Mouse (Mus musculus): Measurements from ENCODE around the gene Stx7. TPM values are rescaled to one million over a fixed set of nuclear protein-coding genes. Genes with fewer than 3 reads are reported as not detected.

Stx7 gene
- polyA plus RNA-seq, 1 experiment from 2014 or later, result 275 TPM

- no peak; the same call in 1 of the 2 replicates for ATAC-seq
- no peaks in the 10 kb centered on the region for H3K9me3 ChIP-seq (replicated peaks; ENCODE audit: control insufficient read depth, low read length)
- H3K27me3 ChIP-seq (replicated peaks; ENCODE audit: control insufficient read depth, insufficient read depth, low read length), result no peaks in the 10 kb centered on the region
- no peak overlapping the region for H3K4me2 ChIP-seq (ENCODE audit: low read length)
- peak; percentile 55 for DNase-seq (ENCODE audit: low spot score)
- no peaks in the 10 kb centered on the region for H3K4me1 ChIP-seq (ENCODE audit: control insufficient read depth, insufficient read depth, low read length)
- H3K36me3 ChIP-seq (ENCODE audit: control insufficient read depth, insufficient read depth, low read length), result peaks cover 14% of the 10 kb centered on the region
- no peak overlapping the region for H3K9ac ChIP-seq (ENCODE audit: low read length)
- H3K4me3 ChIP-seq (ENCODE audit: low read depth, low read length), result no peak overlapping the region
- 78% methylated on average over 1 of the region's 1 CpGs for WGBS
- no peak overlapping the region for H3K27ac ChIP-seq (ENCODE audit: low read depth, low read length)
Observed at GRCm38 (mm10) chr10:24191977-24192376, 42.9 kb downstream of the Stx7 start.

GRCm38 (mm10) chr10:24199303-24199702 lies 50.2 kb downstream of the Stx7 start:
- no peaks in the 10 kb centered on the region for H3K36me3 ChIP-seq (ENCODE audit: control insufficient read depth, insufficient read depth, low read length)
- no peaks in the 10 kb centered on the region for H3K4me1 ChIP-seq (ENCODE audit: control insufficient read depth, insufficient read depth, low read length)
- no peak overlapping the region for H3K9ac ChIP-seq (ENCODE audit: low read length)
- ATAC-seq (no peak), DNase-seq (ENCODE audit: low spot score) (no peak)
- H3K9me3 ChIP-seq (replicated peaks; ENCODE audit: control insufficient read depth, low read length), result no peaks in the 10 kb centered on the region
- no peaks in the 10 kb centered on the region for H3K27me3 ChIP-seq (replicated peaks; ENCODE audit: control insufficient read depth, insufficient read depth, low read length)
- H3K4me3 ChIP-seq (ENCODE audit: low read depth, low read length), result no peak overlapping the region
- H3K27ac ChIP-seq (ENCODE audit: low read depth, low read length), result no peak overlapping the region
- WGBS, result 64% methylated on average over 12 of the region's 12 CpGs
- H3K4me2 ChIP-seq (ENCODE audit: low read length), result no peak overlapping the region

DNA sequence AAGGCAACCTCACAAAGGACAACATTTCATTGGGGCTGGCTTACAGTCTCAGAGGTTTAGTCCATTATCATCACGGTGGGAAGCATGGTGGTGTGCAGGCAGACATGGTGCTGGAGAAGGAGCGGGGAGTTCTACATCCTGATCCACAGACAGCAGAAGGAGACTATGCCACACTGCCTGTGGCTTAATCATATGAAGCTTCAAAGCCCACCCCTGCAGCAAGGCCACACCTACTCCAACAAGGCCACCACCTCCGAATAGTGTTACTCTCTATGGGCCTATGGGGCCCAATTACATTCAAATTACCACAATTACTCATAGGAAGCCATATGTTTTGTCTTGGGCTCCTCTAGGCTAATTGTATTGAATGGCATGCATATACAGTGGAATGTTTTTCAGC lies 51.0 kb downstream of the Stx7 start:
- Histone ChIP-seq H3K9me3 (replicated peaks; ENCODE audit: control insufficient read depth, low read length) (no peaks in the 10 kb centered on the region), H3K27me3 (replicated peaks; ENCODE audit: control insufficient read depth, insufficient read depth, low read length) (no peaks in the 10 kb centered on the region), H3K36me3 (ENCODE audit: control insufficient read depth, insufficient read depth, low read length) (no peaks in the 10 kb centered on the region), H3K4me2 (ENCODE audit: low read length) (no peak overlapping the region), H3K9ac (ENCODE audit: low read length) (no peak overlapping the region), H3K27ac (ENCODE audit: low read depth, low read length) (no peak overlapping the region), H3K4me3 (ENCODE audit: low read depth, low read length) (no peak overlapping the region), H3K4me1 (ENCODE audit: control insufficient read depth, insufficient read depth, low read length) (no peaks in the 10 kb centered on the region)
- no peak for ATAC-seq
- DNase-seq (ENCODE audit: low spot score), result no peak
- 73% methylated on average over 3 of the region's 3 CpGs for WGBS

DNA sequence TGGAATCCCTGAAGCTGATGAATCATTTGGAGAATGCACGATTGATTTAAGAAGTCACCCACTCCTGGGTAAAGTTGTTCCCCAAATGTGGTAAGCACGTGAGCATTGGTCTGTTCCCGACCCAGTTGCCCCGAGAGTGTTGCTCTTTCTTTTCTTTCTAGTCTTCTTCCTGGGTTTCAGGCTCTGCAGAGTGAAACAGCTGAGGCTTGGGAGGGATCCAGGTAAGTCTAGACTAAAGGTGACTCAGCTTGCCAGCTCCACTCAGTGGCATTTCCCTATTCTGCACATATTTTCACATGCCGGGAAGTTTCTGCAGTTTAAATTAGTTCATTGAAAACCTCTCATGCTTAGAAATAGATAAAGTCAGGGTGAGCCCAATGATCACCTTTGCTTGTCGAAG lies 61.0 kb downstream of the Stx7 start:
- no peak for ATAC-seq
- H3K4me3 ChIP-seq (ENCODE audit: low read depth, low read length), result no peak overlapping the region
- WGBS, result 87% methylated on average over 6 of the region's 6 CpGs

GRCm38 (mm10) chr10:24213297-24213696 lies 64.2 kb downstream of the Stx7 start:
- no peak overlapping the region for H3K4me3 ChIP-seq (ENCODE audit: low read depth, low read length)

More for the DNA sequence above, 61.0 kb downstream of the Stx7 start:
- no peak for DNase-seq (ENCODE audit: low spot score)
- Histone ChIP-seq H3K27ac (ENCODE audit: low read depth, low read length) (no peak overlapping the region), H3K4me2 (ENCODE audit: low read length) (no peak overlapping the region), H3K27me3 (replicated peaks; ENCODE audit: control insufficient read depth, insufficient read depth, low read length) (no peaks in the 10 kb centered on the region), H3K9ac (ENCODE audit: low read length) (no peak overlapping the region), H3K9me3 (replicated peaks; ENCODE audit: control insufficient read depth, low read length) (no peaks in the 10 kb centered on the region), H3K4me1 (ENCODE audit: control insufficient read depth, insufficient read depth, low read length) (0 out of 2 replicates have a peak, but pooled peaks cover 3% of the 10 kb centered on the region), H3K36me3 (ENCODE audit: control insufficient read depth, insufficient read depth, low read length) (no peaks in the 10 kb centered on the region)

GRCm38 (mm10) chr10:24217558-24218268 lies 68.6 kb downstream of the Stx7 start:
- Histone ChIP-seq H3K4me2 (ENCODE audit: low read length) (no peak overlapping the region), H3K4me3 (ENCODE audit: low read depth, low read length) (no peak overlapping the region), H3K4me1 (ENCODE audit: control insufficient read depth, insufficient read depth, low read length) (no peaks in the 10 kb centered on the region), H3K27ac (ENCODE audit: low read depth, low read length) (no peak overlapping the region), H3K36me3 (ENCODE audit: control insufficient read depth, insufficient read depth, low read length) (no peaks in the 10 kb centered on the region), H3K27me3 (replicated peaks; ENCODE audit: control insufficient read depth, insufficient read depth, low read length) (peaks cover 8% of the 10 kb centered on the region; the same call in 1 of the 2 replicates), H3K9me3 (replicated peaks; ENCODE audit: control insufficient read depth, low read length) (no peaks in the 10 kb centered on the region), H3K9ac (ENCODE audit: low read length) (no peak overlapping the region)
- 63% methylated on average over 6 of the region's 6 CpGs for WGBS
- ATAC-seq, result no peak
- DNase-seq (ENCODE audit: low spot score), result no peak

More at GRCm38 (mm10) chr10:24213297-24213696, 64.2 kb downstream of the Stx7 start:
- Histone ChIP-seq H3K9me3 (replicated peaks; ENCODE audit: control insufficient read depth, low read length) (no peaks in the 10 kb centered on the region), H3K27ac (ENCODE audit: low read depth, low read length) (no peak overlapping the region), H3K36me3 (ENCODE audit: control insufficient read depth, insufficient read depth, low read length) (no peaks in the 10 kb centered on the region), H3K27me3 (replicated peaks; ENCODE audit: control insufficient read depth, insufficient read depth, low read length) (no peaks in the 10 kb centered on the region), H3K4me2 (ENCODE audit: low read length) (no peak overlapping the region), H3K4me1 (ENCODE audit: control insufficient read depth, insufficient read depth, low read length) (0 out of 2 replicates have a peak, but pooled peaks cover 3% of the 10 kb centered on the region), H3K9ac (ENCODE audit: low read length) (no peak overlapping the region)
- WGBS, result 73% methylated on average over 5 of the region's 5 CpGs
- ATAC-seq, result no peak
- no peak for DNase-seq (ENCODE audit: low spot score)

DNA sequence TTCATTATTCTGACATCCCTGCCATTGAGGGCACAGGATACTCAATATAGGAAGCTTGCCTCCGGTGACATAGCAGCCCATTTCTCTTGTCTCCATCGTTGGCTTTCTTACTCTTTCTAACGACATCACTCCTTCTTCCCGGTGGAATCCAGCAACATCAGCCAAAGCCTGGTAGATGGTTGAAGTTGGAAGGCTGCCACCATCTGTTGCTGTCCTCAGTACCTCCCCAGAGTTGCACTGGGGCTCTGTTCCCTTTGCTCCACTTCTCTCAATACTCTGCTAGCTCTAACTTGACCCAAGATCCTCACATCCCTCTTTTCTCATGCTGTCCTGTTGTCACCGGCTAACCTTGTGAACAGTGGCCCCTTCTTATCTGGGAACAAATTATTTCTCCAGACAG lies 71.8 kb downstream of the Stx7 start:
- Histone ChIP-seq H3K36me3 (ENCODE audit: control insufficient read depth, insufficient read depth, low read length) (no peaks in the 10 kb centered on the region), H3K9me3 (replicated peaks; ENCODE audit: control insufficient read depth, low read length) (no peaks in the 10 kb centered on the region), H3K4me1 (ENCODE audit: control insufficient read depth, insufficient read depth, low read length) (peaks cover 6% of the 10 kb centered on the region), H3K4me2 (ENCODE audit: low read length) (no peak overlapping the region), H3K4me3 (ENCODE audit: low read depth, low read length) (no peak overlapping the region), H3K9ac (ENCODE audit: low read length) (no peak overlapping the region), H3K27me3 (replicated peaks; ENCODE audit: control insufficient read depth, insufficient read depth, low read length) (peaks cover 26% of the 10 kb centered on the region), H3K27ac (ENCODE audit: low read depth, low read length) (no peak overlapping the region)
- ATAC-seq (no peak), DNase-seq (ENCODE audit: low spot score) (no peak)
- WGBS, result 77% methylated on average over 5 of the region's 5 CpGs

DNA sequence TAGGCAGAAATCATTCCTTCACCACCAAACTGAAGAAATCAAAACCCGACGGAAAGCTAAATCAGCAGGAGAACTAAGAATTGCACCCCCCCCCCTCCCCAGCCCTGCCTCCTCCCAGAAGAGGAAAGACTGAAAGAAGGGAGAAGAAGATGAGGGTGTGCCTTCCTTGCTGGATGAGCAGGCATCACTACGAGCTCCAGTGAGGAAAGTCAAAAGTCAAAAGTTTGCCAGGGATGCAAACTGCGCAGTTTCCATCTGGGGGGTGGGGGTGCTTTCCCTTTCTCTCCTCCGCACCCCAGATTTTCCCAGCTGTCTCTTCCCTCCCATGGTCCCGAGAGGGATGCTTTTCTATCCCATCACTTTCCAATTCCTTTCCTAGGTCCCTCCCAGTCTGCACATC lies 73.8 kb downstream of the Stx7 start:
- Histone ChIP-seq H3K27me3 (replicated peaks; ENCODE audit: control insufficient read depth, insufficient read depth, low read length) (peaks cover 26% of the 10 kb centered on the region), H3K36me3 (ENCODE audit: control insufficient read depth, insufficient read depth, low read length) (no peaks in the 10 kb centered on the region), H3K4me3 (ENCODE audit: low read depth, low read length) (peak overlapping the region; percentile 43), H3K4me2 (ENCODE audit: low read length) (peak overlapping the region; percentile 87), H3K4me1 (ENCODE audit: control insufficient read depth, insufficient read depth, low read length) (peaks cover 6% of the 10 kb centered on the region), H3K9ac (ENCODE audit: low read length) (peak overlapping the region; percentile 56), H3K27ac (ENCODE audit: low read depth, low read length) (no peak overlapping the region), H3K9me3 (replicated peaks; ENCODE audit: control insufficient read depth, low read length) (no peaks in the 10 kb centered on the region)
- ATAC-seq, result peak; percentile 37
- DNase-seq (ENCODE audit: low spot score), result no peak
- WGBS, result 7% methylated on average over 6 of the region's 6 CpGs

GRCm38 (mm10) chr10:24223449-24224143 lies 74.5 kb downstream of the Stx7 start, which contains the start of gene Moxd1:
Moxd1 (plus strand) TSS chr10:24223517.
- ATAC-seq, result peak; percentile 79

More at GRCm38 (mm10) chr10:24223449-24224143, 74.5 kb downstream of the Stx7 start, which contains the start of gene Moxd1:
- H3K27ac ChIP-seq (ENCODE audit: low read depth, low read length), result no peak within 1 kb of the TSS
- H3K36me3 ChIP-seq (ENCODE audit: control insufficient read depth, insufficient read depth, low read length), result no peaks in the 10 kb centered on the region
- H3K9me3 ChIP-seq (replicated peaks; ENCODE audit: control insufficient read depth, low read length), result no peaks in the 10 kb centered on the region
- 2% methylated on average over 51 of the region's 56 CpGs for WGBS
- DNase-seq (ENCODE audit: low spot score), result peak; percentile 33
- H3K9ac ChIP-seq (ENCODE audit: low read length), result peak within 1 kb of the TSS; percentile 56
- peaks cover 26% of the 10 kb centered on the region for H3K27me3 ChIP-seq (replicated peaks; ENCODE audit: control insufficient read depth, insufficient read depth, low read length)
- peak within 1 kb of the TSS; percentile 43 for H3K4me3 ChIP-seq (ENCODE audit: low read depth, low read length)
- peaks cover 10% of the 10 kb centered on the region for H3K4me1 ChIP-seq (ENCODE audit: control insufficient read depth, insufficient read depth, low read length)
- peak within 1 kb of the TSS; percentile 87 for H3K4me2 ChIP-seq (ENCODE audit: low read length)
